Mouse (Mus musculus) intestine, postnatal 0 days (tissue): ENCODE data around the gene Ano10. TPM values are rescaled to one million over a fixed set of nuclear protein-coding genes. Genes with fewer than 3 reads are reported as not detected.

Experiments
- ATAC-seq: fragments of 200-750 bp; cut with Nextera tagmentation; 2 replicates; pipeline ENCODE4 v1.8.0; 2017; ENCODE audit warnings: mild to moderate bottlenecking, moderate TSS enrichment, moderate library complexity
- H3K27ac ChIP-seq: fragments of 300-500 bp; sonication (generic); 2 replicates; pipeline ENCODE4 v1.5.1; 2014; ENCODE audit warnings: mild to moderate bottlenecking, low read depth, low read length, moderate library complexity
- H3K27me3 ChIP-seq: fragments of 300-500 bp; sonication (generic); replicated peaks from 2 replicates; pipeline ENCODE4 v1.6.1; 2014; ENCODE audit warnings: low read length, mixed read lengths; ENCODE audit not compliant: control insufficient read depth, insufficient read depth
- H3K36me3 ChIP-seq: fragments of 300-500 bp; sonication (generic); 2 replicates; pipeline ENCODE4 v1.6.1; 2014; ENCODE audit warnings: mild to moderate bottlenecking, moderate library complexity; ENCODE audit not compliant: control insufficient read depth, insufficient read depth
- H3K4me1 ChIP-seq: fragments of 300-500 bp; sonication (generic); replicated peaks from 2 replicates; pipeline ENCODE4 v1.6.1; 2014; ENCODE audit warnings: antibody characterized with exemption, low read length, mixed read lengths; ENCODE audit not compliant: control insufficient read depth, insufficient read depth
- H3K4me2 ChIP-seq: fragments of 300-500 bp; sonication (generic); replicated peaks from 2 replicates; pipeline ENCODE4 v1.6.1; 2014; ENCODE audit warnings: low read depth, mild to moderate bottlenecking, moderate library complexity
- H3K4me3 ChIP-seq: fragments of 300-500 bp; sonication (generic); 2 replicates; pipeline ENCODE4 v1.5.1; 2014; ENCODE audit warnings: low read depth, low read length
- H3K9ac ChIP-seq: fragments of 300-500 bp; sonication (generic); 2 replicates; pipeline ENCODE4 v1.6.1; 2014; ENCODE audit warnings: mild to moderate bottlenecking, low read depth, low read length
- H3K9me3 ChIP-seq: fragments of 300-500 bp; sonication (generic); 2 replicates; pipeline ENCODE4 v1.6.1; 2016; ENCODE audit warnings: mixed run types; ENCODE audit not compliant: control insufficient read depth
- CTCF ChIP-seq: sonication (generic); IDR thresholded peaks from 2 replicates; pipeline ENCODE4 v1.5.1; 2016; ENCODE audit warnings: low read depth, mild to moderate bottlenecking, control low read depth, antibody characterized with exemption, moderate library complexity
- WGBS: fragments of 180-500 bp; shearing (Covaris S2); extraction: QIAGEN DNeasy Blood & Tissue Kit; methylation state at CpG from one replicate; pipeline ENCODE4 v1.1.7; 2014; 5-methylcytosine and 5-hydroxymethylcytosine counted together
- polyA plus RNA-seq: library from polyadenylated mRNA; unstranded; fragments of >200 nt; fragmentation: Nextera tagmentation; extraction: Ambion mirVana; gene quantifications from 2 replicates; pipeline ENCODE4 v1.2.1, GENCODE M21; 2015

Gene Ano10
- polyA plus RNA-seq, 1 experiment from 2014 or later = 51.9 TPM

DNA sequence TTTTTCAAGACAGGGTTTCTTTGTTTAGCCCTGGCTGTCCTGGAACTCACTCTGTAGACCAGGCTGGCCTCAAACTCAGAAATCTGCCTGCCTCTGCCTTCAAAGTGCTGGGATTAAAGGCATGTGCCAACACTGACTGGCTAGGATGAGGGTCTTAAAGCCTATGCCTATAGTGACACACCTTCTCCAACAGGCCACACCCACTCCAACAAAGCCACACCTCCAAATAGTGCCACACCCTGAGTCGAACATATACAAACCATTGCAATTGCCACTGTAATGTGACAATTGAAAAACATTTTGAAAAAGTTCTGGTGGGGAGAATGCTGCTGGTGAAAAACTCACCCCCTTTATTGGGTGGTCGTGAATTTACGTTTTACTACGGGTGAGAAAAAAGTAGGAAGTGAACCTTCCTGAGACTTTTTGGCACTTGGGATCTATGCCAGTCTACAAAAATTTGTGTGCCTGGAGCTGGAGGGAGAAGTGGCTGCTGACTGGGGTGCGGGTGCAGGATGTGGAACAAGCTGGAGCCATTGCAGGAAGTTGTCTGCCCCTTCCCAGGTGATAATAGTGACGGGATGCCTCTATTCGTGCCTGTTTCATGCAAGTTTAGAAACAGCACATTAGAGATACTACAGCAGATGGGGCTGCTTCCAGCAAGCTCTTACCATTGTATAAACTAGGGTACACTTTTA is 18.2 kb upstream of the Ano10 start:
- H3K4me3 ChIP-seq = no peak overlapping the region
- no peaks in the 10 kb centered on the region for H3K27me3 ChIP-seq
- 78% methylated on average over 7 of the region's 7 CpGs for WGBS
- no peak overlapping the region for H3K4me2 ChIP-seq
- H3K27ac ChIP-seq = no peak overlapping the region
- ATAC-seq = no peak
- H3K4me1 ChIP-seq = no peaks in the 10 kb centered on the region
- H3K36me3 ChIP-seq = no peaks in the 10 kb centered on the region
- TF ChIP-seq CTCF = no peak
- H3K9me3 ChIP-seq = no peaks in the 10 kb centered on the region
- no peak overlapping the region for H3K9ac ChIP-seq

DNA sequence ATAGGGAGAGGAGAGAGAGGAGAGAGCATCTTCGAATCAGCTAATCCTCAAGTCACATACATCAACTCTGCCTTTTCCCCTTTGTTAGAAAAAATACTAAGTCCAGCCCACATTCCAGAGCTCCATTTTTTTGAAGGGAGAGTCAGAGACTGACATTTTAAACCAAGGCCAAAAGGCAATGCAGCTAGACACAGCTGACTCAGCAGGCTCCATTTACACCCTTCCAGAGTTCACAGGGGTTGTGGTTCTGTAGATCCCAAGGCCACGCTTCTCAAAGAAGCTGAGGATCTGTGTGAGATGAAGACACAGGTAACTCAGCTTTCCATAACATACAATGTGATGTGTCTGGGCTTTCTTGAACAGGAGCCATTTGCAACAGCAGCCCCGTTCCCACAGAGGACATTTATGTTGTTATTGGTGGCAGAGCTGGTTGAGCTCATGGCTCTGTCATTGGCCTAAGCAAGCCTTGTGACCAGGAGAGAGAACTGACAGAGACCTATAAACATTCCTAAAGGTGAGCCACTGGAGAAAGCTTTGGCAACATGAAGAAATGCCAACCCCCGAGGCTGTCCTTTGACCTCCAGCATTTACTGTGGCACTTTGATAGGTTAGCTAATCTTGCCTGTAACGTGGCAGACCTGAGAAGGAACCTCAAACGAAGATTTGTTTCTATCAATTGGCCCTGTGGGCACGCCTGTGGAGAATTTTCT is 17.0 kb upstream of the Ano10 start:
- H3K27ac ChIP-seq = peak overlapping the region; percentile 85
- 39% methylated on average over 7 of the region's 7 CpGs for WGBS
- TF ChIP-seq CTCF = no peak
- peak overlapping the region; percentile 47 for H3K4me3 ChIP-seq
- H3K4me1 ChIP-seq = no peaks in the 10 kb centered on the region
- no peaks in the 10 kb centered on the region for H3K36me3 ChIP-seq
- peak overlapping the region; percentile 50; the same call in 1 of the 2 replicates for H3K9ac ChIP-seq
- H3K4me2 ChIP-seq = peak overlapping the region; percentile 64
- peak; percentile 77 for ATAC-seq
- no peaks in the 10 kb centered on the region for H3K9me3 ChIP-seq
- H3K27me3 ChIP-seq = no peaks in the 10 kb centered on the region

DNA sequence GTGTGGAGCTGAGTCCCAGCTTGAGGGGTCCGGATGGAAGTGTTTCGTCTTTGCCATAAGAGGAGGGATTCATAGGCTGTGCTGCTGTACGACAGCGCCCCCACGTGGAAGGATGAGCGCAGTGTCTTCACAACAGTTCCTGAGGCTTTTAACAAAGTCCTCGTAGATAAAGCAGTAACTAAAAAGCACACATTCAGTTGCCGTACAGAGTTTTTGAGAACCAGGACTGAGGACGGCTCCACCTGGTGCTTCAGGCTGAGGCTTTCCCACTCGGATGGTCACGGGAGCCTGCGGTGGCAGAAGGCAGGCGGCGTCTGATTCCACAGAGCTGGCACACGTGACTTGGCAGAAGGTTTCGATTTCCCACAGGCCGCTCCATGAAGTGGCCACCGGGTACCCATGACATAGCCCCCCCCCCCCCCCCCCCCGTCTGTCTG is 16.4 kb upstream of the Ano10 start:
- WGBS = 2% methylated on average over 18 of the region's 19 CpGs
- H3K9me3 ChIP-seq = no peaks in the 10 kb centered on the region
- H3K4me3 ChIP-seq = peak overlapping the region; percentile 47
- peak; percentile 76 for ATAC-seq
- H3K4me2 ChIP-seq = peak overlapping the region; percentile 64
- no peaks in the 10 kb centered on the region for H3K27me3 ChIP-seq
- no peaks in the 10 kb centered on the region for H3K4me1 ChIP-seq
- TF ChIP-seq CTCF = peak; percentile 100
- H3K27ac ChIP-seq = peak overlapping the region; percentile 85
- peak overlapping the region; percentile 50; the same call in 1 of the 2 replicates for H3K9ac ChIP-seq
- no peaks in the 10 kb centered on the region for H3K36me3 ChIP-seq

DNA sequence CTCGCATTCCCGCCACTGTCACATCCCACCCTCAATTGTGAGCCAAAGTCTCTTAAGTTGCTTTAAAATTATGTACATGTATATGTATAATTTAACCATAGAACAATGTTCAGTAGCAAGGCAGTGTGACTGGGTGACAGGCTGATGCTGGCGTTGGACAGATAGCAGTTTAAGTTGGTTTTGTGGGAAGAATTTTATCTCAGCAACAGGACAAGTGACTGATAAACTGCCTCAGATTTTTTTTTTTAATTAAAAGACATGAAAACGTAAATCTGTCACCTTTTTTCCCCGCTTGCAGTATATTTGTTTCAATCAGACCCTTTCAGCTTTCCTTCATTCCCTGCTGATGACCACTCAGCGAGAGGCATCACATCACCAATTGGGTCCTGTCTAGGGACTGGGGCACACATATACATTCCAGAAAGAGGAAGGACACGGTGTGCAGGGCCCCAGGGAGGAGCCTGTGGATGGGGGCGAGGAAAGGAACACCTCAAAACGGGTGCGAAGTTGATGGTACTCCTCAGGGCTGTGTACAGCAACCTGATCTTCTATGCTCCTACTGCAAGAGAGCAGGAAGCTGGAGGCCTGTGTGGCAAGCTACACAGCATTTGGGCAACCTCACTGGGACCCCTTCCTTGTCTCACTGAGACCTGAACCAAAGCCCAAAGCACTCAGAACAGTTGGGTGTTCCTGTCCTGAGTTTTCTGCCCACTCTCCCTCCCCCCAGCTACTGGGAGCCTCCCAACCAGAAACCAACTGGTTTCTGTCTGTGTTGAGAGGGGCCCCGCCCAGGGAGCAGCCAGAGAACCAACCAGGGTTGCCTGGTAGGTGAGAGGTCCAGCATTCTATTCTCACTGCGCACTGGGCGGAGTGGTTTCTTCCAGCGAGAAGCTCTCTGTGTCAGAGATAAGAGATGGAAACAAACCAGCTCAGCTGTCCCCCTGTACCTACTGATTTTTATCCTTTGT is 15.1 kb upstream of the Ano10 start:
- 0 out of 2 replicates have a peak, but pooled peaks have one; percentile 17 for ATAC-seq
- Histone ChIP-seq H3K9ac (no peak overlapping the region), H3K27me3 (no peaks in the 10 kb centered on the region), H3K27ac (no peak overlapping the region), H3K4me3 (no peak overlapping the region), H3K4me2 (no peak overlapping the region), H3K4me1 (no peaks in the 10 kb centered on the region), H3K36me3 (no peaks in the 10 kb centered on the region), H3K9me3 (no peaks in the 10 kb centered on the region)
- 59% methylated on average over 14 of the region's 14 CpGs for WGBS
- TF ChIP-seq CTCF = no peak

DNA sequence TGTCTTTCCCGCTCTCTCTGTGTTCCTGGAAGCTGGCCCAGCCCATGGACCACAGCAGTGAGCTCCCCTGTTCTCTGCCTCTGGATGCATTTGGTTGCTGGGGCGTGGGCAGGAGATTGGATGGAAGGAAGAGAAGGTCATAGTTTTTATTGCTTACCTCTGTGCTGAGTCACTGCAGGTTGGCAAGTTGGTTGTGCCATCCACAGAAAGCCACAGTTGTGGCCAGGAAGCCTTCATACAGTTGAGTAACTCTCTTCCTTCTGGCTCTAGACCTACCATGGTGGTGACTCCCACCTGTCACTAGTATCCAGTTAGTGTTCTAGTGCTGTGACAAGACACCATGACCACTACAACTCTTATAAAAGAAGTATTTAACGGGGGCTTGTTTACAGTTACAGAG is 11.1 kb upstream of the Ano10 start:
- Histone ChIP-seq H3K27me3 (no peaks in the 10 kb centered on the region), H3K9ac (no peak overlapping the region), H3K4me1 (no peaks in the 10 kb centered on the region), H3K4me2 (no peak overlapping the region), H3K36me3 (no peaks in the 10 kb centered on the region), H3K9me3 (no peaks in the 10 kb centered on the region), H3K4me3 (no peak overlapping the region), H3K27ac (no peak overlapping the region)
- WGBS = 70% methylated on average over 3 of the region's 3 CpGs
- TF ChIP-seq CTCF = no peak
- no peak for ATAC-seq

DNA sequence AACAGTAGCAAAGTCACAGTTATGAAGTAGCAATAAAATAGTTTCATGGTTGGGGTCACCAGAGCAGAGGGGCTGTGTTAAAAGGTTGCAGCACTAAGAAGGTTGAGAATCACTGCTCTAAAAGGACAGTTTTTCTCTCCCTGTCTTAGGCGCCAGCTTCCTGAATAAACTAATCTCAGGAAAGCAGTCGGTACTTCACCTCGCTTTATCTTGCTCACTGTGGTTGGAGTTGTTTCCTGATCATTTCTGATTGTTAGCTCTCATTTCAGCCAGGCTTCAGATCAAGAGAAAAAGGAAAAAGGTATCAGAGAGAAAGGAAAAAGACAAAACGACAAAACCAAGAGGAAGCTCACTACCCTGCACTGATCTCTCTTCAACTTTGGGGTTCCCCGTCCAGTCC is 1.9 kb upstream of the Ano10 start:
- no peaks in the 10 kb centered on the region for H3K27me3 ChIP-seq
- ATAC-seq = no peak
- no peak overlapping the region for H3K4me3 ChIP-seq
- no peak overlapping the region for H3K4me2 ChIP-seq
- no peaks in the 10 kb centered on the region for H3K9me3 ChIP-seq
- peaks cover 7% of the 10 kb centered on the region for H3K4me1 ChIP-seq
- WGBS = 80% methylated on average over 5 of the region's 5 CpGs
- no peaks in the 10 kb centered on the region; the same call in 1 of the 2 replicates for H3K36me3 ChIP-seq
- TF ChIP-seq CTCF = no peak
- no peak overlapping the region for H3K9ac ChIP-seq
- no peak overlapping the region for H3K27ac ChIP-seq
